Mouse (Mus musculus): ENCODE data around the gene Zfp428. TPM values are rescaled to one million over a fixed set of nuclear protein-coding genes. Genes with fewer than 3 reads are reported as not detected.
"Not testable (repeated sequence)": the region's sequence is repeated elsewhere in the genome, so short reads cannot be mapped to it uniquely, and the experiment has no call there.

Gene Zfp428
- polyA plus RNA-seq, 1 experiment from 2014 or later = 16.5 TPM

GRCm38 (mm10) chr7:24480986-24481473 is 25.8 kb upstream of the Zfp428 start:
- no peak for DNase-seq (ENCODE audit: low spot score)

DNA sequence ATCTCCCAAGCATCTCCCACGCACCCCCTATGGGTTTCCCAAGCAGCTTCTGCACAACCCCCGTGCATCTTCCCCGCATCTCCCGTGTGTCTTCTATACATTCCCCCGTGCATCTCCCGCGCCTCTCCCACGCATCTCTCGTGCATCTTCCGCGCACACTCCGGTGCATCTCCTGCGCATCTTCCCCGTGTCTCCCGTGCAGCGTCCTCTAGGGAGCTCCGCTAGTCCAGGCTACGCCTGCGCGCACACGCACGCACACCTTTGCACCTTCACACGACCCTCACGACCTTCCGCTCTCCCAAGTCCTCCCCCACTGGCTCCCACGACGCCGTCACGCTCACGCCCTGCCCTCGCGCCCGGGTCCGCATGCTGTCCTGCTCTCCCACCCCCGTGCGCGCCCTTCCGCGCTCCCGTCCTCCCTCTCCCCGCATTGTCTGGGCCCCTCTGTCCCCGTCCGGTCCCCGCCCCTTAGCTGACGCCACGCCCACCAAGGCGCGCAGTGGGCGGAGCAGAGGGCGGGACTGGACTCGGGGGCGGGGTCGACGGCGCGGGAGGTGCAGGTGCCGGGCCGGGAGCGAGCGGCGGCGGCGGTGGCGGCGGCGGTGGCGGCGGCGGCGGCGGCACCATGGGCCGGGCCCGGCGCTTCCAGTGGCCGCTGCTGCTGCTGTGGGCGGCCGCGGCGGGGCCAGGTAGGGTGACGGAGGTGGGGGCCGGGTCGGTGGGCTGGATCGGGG is 25.2 kb upstream of the Zfp428 start, which contains the start of gene Cadm4:
Cadm4 (plus strand) TSS at position 550 of the 734 bp plus-strand sequence.
- peak; percentile 91 for DNase-seq (ENCODE audit: low spot score)

- DNase-seq (ENCODE audit: low spot score) = no peak
Measured at GRCm38 (mm10) chr7:24482208-24483020, 24.4 kb upstream of the Zfp428 start.

GRCm38 (mm10) chr7:24483291-24483690 is 23.5 kb upstream of the Zfp428 start:
- DNase-seq (ENCODE audit: low spot score) = not testable (repeated sequence)

GRCm38 (mm10) chr7:24485481-24485880 is 21.3 kb upstream of the Zfp428 start:
- DNase-seq (ENCODE audit: low spot score) = no peak

- no peak for DNase-seq (ENCODE audit: low spot score)
Measured at GRCm38 (mm10) chr7:24486654-24487130, 20.1 kb upstream of the Zfp428 start.

- DNase-seq (ENCODE audit: low spot score) = no peak
Measured at GRCm38 (mm10) chr7:24487403-24487802, 19.4 kb upstream of the Zfp428 start.

DNA sequence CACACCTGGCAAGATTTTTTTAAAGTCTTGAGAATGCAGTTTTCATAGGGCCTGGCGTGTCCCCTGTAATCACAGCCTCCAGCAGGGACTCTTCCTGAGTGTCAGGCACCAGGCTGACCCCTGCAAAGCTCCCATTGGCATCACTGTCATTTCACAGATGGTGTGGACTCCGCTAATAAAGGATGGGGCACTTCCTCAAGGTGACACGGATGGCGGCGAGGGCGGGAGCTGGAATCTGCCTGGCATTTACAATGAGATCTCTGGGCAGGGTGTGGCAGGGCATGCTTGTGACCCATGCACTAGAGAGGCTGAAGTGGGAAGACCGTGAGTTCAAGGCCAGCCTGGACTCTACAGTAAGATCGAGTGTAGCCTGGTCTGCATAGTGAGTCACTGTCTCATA is 18.5 kb upstream of the Zfp428 start:
- no peak for DNase-seq (ENCODE audit: low spot score)

DNA sequence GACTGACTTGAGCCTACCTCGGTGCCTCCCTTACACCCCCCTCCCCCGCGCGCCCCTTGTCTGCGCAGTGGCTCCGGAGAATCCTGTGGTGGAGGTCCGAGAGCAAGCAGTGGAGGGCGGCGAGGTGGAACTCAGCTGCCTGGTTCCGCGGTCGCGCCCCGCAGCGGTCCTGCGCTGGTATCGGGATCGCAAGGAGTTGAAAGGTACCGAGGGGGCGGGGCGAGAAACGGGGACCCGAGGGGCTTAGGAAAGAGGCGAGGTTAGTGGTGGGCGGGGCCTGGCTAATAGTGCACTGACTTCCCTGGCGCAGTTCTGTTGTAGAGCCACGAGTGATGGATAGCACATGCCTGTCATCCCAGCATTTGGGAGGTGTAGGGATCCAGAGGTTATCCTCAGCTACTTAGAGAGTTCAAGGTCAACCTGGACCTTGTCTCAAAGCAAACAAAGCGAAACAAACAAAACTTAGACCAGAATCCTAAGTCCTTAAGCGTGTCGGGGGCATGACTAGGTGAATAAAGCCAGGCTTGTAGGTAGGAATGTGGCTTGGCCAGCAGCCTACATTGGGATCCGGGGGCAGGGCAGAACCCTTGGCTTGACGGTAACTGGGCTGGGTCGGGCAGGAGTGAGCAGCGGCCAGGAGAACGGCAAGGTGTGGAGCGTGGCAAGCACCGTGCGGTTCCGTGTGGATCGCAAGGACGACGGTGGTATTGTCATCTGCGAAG is 6.8 kb upstream of the Zfp428 start:
- no peak for DNase-seq (ENCODE audit: low spot score)

GRCm38 (mm10) chr7:24500929-24501328 is 5.9 kb upstream of the Zfp428 start:
- DNase-seq (ENCODE audit: low spot score) = peak; percentile 41

- no peak for DNase-seq (ENCODE audit: low spot score)
Measured at GRCm38 (mm10) chr7:24501492-24501891, 5.3 kb upstream of the Zfp428 start.

- no peak for DNase-seq (ENCODE audit: low spot score)
Measured at GRCm38 (mm10) chr7:24504004-24504403, 2.8 kb upstream of the Zfp428 start.

- no peak for DNase-seq (ENCODE audit: low spot score)
Measured at GRCm38 (mm10) chr7:24504868-24505267, 1.9 kb upstream of the Zfp428 start.

GRCm38 (mm10) chr7:24505447-24506064 is 1.2 kb upstream of the Zfp428 start:
- no peak for DNase-seq (ENCODE audit: low spot score)

GRCm38 (mm10) chr7:24506065-24506459 is 744 bp upstream of the Zfp428 start:
- DNase-seq (ENCODE audit: low spot score) = no peak

GRCm38 (mm10) chr7:24506476-24506837 is 349 bp upstream of the Zfp428 start:
- no peak for DNase-seq (ENCODE audit: low spot score)

DNA sequence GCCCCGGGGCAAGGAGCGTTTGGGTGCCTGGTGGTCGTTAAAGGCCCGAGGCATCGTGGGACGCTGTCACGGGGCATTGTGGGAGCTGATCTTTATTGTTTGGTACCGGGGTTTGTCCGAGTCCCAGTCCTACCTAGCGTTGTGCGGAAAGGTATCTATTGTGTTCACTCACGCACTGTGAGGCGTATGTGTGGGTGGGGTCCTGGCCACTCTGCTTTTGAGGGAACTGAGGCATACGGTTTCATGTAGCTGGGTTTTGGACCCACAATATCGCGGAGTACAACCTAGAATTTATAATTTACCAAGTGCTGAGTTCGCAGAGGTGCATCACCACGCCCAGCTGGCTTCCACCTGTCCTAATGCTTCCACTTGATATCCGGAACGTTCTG is 914 bp downstream of the Zfp428 start:
- DNase-seq (ENCODE audit: low spot score) = no peak

DNA sequence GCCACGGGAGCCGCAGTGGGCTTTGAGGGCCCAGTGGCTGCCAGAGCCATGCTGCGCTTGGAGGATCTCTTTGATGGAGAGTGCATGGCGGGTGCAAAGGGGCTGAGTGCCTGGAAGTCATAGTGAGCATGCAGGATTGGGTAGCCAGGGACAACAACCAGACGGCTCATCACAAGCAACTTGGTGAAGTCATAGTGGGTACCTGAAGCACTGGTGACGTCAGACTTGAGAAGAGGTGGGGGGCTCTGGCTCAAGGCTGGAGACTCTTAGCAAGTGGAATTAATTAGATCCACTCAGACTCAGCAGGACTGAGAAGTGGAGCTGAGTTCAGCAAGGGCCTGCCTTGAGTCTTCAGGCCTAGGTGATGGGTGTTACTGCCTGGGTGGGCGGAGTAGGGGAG is 5.5 kb downstream of the Zfp428 start, which contains the start of gene AC161166.1:
AC161166.1 (minus strand) TSS at position 101 of the 400 bp plus-strand sequence.
- DNase-seq (ENCODE audit: low spot score) = no peak

DNA sequence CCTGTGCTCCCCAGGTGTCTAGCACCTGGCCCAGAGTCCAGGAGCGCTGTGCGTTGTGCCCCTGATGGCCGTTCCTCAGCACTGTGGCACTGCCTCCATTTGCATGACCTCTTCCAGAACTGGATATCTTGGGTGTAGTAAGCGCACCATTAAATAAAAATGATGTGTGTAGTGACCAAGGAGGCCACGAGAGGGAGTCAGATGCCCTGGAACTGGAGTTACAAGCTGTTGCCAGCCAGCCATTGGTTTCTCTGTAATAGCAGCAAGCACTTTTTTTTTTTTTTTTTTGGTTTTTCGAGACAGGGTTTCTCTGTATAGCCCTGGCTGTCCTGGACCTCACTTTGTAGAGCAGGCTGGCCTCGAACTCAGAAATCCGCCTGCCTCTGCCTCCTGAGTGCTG is 9.5 kb downstream of the Zfp428 start:
- DNase-seq (ENCODE audit: low spot score) = not testable (repeated sequence)

- DNase-seq (ENCODE audit: low spot score) = no peak
Measured at GRCm38 (mm10) chr7:24517077-24517476, 10.3 kb downstream of the Zfp428 start.

GRCm38 (mm10) chr7:24517654-24518053 is 10.8 kb downstream of the Zfp428 start:
- no peak for DNase-seq (ENCODE audit: low spot score)

Measured in thymus, postnatal 0 days (tissue).